Mouse (Mus musculus) heart, embryonic 15.5 days (tissue): Measurements from ENCODE around the gene Olfr1369-ps1. TPM values are rescaled to one million over a fixed set of nuclear protein-coding genes. Genes with fewer than 3 reads are reported as not detected.
A peak's percentile ranks its signal among the peaks of the same experiment; 100 is the strongest.

Source experiments
- ATAC-seq: fragments of 200-750 bp; cut with Nextera tagmentation; replicated peaks from 2 replicates; pipeline ENCODE4 v1.8.0; 2017; ENCODE audit warnings: low read depth, moderate TSS enrichment; ENCODE audit not compliant: insufficient number of reproducible peaks, insufficient read depth, low FRiP score
- H3K27ac ChIP-seq: fragments of 300-500 bp; sonication (generic); 2 replicates; pipeline ENCODE4 v1.5.1; 2015; ENCODE audit warnings: mild to moderate bottlenecking, inconsistent platforms
- H3K27me3 ChIP-seq: fragments of 300-500 bp; sonication (generic); 2 replicates; pipeline ENCODE4 v1.6.1; 2015; ENCODE audit warnings: inconsistent platforms
- H3K36me3 ChIP-seq: fragments of 300-500 bp; sonication (generic); 2 replicates; pipeline ENCODE4 v1.6.1; 2015; ENCODE audit warnings: mild to moderate bottlenecking, inconsistent platforms
- H3K4me1 ChIP-seq: fragments of 300-500 bp; sonication (generic); replicated peaks from 2 replicates; pipeline ENCODE4 v1.6.1; 2015; ENCODE audit warnings: inconsistent platforms
- H3K4me2 ChIP-seq: fragments of 300-500 bp; sonication (generic); 2 replicates; pipeline ENCODE4 v1.6.1; 2015; ENCODE audit warnings: inconsistent platforms, mild to moderate bottlenecking, moderate library complexity
- H3K4me3 ChIP-seq: fragments of 300-500 bp; sonication (generic); 2 replicates; pipeline ENCODE4 v1.5.1; 2015; ENCODE audit warnings: mild to moderate bottlenecking, inconsistent platforms
- H3K9ac ChIP-seq: fragments of 300-500 bp; sonication (generic); 2 replicates; pipeline ENCODE4 v1.6.1; 2015; ENCODE audit warnings: mild to moderate bottlenecking, inconsistent platforms
- H3K9me3 ChIP-seq: fragments of 300-500 bp; sonication (generic); replicated peaks from 2 replicates; pipeline ENCODE4 v1.6.1; 2016; ENCODE audit warnings: inconsistent platforms
- WGBS: fragments of 180-500 bp; shearing (Covaris S2); methylation state at CpG from one replicate; pipeline ENCODE4 v1.1.7; 2015; ENCODE audit warnings: mixed read lengths; 5-methylcytosine and 5-hydroxymethylcytosine counted together
- polyA plus RNA-seq: library from polyadenylated mRNA; unstranded; fragments of >200 nt; fragmentation: Nextera tagmentation; extraction: Ambion mirVana; gene quantifications from 2 replicates; pipeline ENCODE4 v1.2.1, GENCODE M21; 2015

Olfr1369-ps1 gene
- polyA plus RNA-seq, 1 experiment from 2014 or later, result not detected

DNA sequence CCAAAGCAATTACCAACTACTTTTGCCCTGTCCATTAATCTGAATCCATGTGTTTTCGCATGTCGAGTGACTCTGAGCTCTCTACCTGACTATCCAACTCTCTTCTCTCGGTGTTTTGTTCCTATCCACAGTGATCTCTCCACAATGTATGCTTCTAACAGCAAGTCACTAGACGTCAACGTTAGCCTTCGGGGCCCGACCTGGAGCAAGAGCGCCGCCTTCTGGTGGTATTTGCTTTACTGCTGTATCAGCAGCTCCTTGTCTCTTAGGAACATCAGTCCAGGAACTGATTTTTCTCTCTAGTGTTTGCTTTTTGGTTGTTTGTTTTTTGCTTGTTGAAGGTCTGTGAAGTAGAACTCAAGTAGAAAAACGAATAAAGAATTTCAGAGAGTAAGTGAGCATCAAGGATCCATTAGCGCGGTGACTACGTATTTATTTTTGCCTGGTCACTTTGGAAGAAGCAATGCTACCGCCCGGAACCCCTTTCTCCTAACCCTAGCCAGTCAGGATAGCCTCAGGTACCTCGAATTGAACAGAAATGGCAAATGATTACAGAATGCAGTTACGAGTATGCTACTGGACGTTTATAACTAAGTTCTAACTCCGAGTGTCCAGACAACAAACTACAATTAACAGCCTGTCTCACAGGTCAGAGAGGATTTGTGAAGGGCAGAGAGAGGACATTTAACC lies 47.6 kb downstream of the Olfr1369-ps1 start:
- 0 out of 2 replicates have a peak, but pooled peaks cover 7% of the 10 kb centered on the region for H3K4me1 ChIP-seq
- no peaks in the 10 kb centered on the region for H3K36me3 ChIP-seq
- peak overlapping the region; percentile 93 for H3K4me2 ChIP-seq
- ATAC-seq, result 0 out of 2 replicates have a peak, but pooled peaks have one; percentile 47
- WGBS, result under 1% methylated on average over 19 of the region's 19 CpGs
- peak overlapping the region; percentile 63 for H3K27ac ChIP-seq
- peak overlapping the region; percentile 82 for H3K4me3 ChIP-seq
- no peaks in the 10 kb centered on the region for H3K9me3 ChIP-seq
- peak overlapping the region; percentile 67 for H3K9ac ChIP-seq
- no peaks in the 10 kb centered on the region for H3K27me3 ChIP-seq

DNA sequence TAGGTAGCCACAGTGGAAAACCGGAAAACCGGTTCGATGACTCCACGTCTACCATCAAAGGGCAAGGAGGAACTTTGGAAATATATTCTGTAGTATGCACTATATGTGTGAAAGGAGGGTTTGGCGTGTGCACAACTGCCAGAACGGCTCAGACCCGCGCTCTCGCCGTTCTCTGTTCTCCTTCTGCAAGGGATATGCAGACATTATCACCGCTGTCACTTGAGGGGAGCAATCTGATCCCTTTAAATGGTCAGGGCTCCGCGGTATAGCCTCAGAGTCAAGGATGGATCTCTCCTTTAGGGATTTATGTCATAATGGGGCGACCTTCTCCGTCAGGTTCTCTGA lies 48.2 kb downstream of the Olfr1369-ps1 start:
- 0 out of 2 replicates have a peak, but pooled peaks cover 7% of the 10 kb centered on the region for H3K4me1 ChIP-seq
- peak overlapping the region; percentile 93 for H3K4me2 ChIP-seq
- ATAC-seq, result no peak
- no peaks in the 10 kb centered on the region for H3K27me3 ChIP-seq
- peak overlapping the region; percentile 82 for H3K4me3 ChIP-seq
- H3K27ac ChIP-seq, result peak overlapping the region; percentile 63
- WGBS, result under 1% methylated on average over 15 of the region's 15 CpGs
- no peaks in the 10 kb centered on the region for H3K36me3 ChIP-seq
- no peaks in the 10 kb centered on the region for H3K9me3 ChIP-seq
- peak overlapping the region; percentile 67 for H3K9ac ChIP-seq

DNA sequence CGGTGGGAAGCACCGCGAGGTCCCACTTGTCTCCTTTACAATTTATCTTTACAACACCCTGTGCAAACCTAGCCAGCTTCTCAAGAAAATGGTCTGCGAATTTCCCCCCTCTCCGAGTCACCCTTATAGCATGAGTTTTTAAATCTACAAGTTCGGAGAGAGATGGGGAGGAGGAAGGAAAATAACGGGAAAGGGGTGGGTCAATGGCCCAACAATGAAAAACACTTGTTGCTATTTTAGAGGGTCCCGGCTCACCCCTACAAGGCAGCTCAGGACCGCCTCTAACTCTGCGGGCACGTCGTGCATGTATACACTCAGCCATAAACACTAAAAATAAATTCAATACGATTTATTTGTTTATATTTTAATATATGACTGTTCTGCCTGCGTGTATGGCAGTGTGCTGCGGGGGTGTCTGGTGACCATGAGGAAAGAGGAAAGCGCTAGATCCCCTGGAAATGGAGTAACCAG lies 48.8 kb downstream of the Olfr1369-ps1 start:
- WGBS, result under 1% methylated on average over 16 of the region's 16 CpGs
- 0 out of 2 replicates have a peak, but pooled peaks have one; percentile 5 for ATAC-seq
- Histone ChIP-seq H3K4me3 (peak overlapping the region; percentile 82), H3K9me3 (no peaks in the 10 kb centered on the region), H3K9ac (peak overlapping the region; percentile 67), H3K36me3 (no peaks in the 10 kb centered on the region), H3K4me2 (peak overlapping the region; percentile 93), H3K4me1 (0 out of 2 replicates have a peak, but pooled peaks cover 7% of the 10 kb centered on the region), H3K27ac (peak overlapping the region; percentile 63; the same call in 1 of the 2 replicates), H3K27me3 (no peaks in the 10 kb centered on the region)

DNA sequence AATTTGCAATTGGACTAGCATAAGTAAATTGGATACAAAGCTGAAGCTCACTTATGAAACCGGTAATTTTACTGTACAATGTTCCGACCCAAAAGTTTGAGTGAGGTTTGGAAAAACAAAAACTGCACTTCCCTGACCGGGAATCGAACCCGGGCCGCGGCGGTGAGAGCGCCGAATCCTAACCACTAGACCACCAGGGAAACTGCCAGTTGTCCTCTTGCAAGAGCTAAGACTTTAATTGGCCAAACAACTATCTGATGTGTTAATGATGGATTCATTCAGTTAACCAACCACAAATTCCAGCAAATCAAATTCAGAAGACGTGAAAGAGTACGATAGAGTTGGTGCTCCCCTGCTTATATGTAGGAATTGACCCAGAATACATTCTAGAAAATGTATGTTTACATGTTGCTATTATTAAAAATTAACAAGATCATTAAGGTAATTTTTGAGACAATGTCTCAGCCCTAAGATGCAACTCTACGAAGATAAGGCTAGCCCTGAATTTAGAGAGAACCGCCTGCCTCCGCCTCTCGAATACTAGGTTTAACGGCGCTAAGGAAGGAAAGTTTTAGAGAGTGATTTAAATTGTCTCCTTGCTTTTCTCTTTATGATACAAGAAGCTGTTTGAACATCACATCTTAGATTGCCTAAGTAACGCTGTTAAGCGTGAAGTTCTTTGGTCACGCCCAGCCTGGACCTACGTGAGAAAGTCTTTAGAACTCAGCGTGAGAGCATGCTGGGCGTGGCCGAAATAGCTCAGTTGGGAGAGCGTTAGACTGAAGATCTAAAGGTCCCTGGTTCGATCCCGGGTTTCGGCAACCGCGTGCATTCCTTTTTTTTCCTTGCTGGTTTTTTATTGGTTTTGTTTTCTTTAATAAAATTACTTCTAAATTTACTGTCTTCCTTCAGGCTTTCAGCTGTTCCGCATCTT lies 49.6 kb downstream of the Olfr1369-ps1 start:
- H3K9me3 ChIP-seq, result no peaks in the 10 kb centered on the region
- H3K4me2 ChIP-seq, result peak overlapping the region; percentile 93
- no peaks in the 10 kb centered on the region for H3K27me3 ChIP-seq
- H3K4me1 ChIP-seq, result 0 out of 2 replicates have a peak, but pooled peaks cover 7% of the 10 kb centered on the region
- H3K36me3 ChIP-seq, result no peaks in the 10 kb centered on the region
- under 1% methylated on average over 32 of the region's 32 CpGs for WGBS
- peak overlapping the region; percentile 67 for H3K9ac ChIP-seq
- peak overlapping the region; percentile 63 for H3K27ac ChIP-seq
- H3K4me3 ChIP-seq, result peak overlapping the region; percentile 82
- peak; percentile 88 for ATAC-seq

DNA sequence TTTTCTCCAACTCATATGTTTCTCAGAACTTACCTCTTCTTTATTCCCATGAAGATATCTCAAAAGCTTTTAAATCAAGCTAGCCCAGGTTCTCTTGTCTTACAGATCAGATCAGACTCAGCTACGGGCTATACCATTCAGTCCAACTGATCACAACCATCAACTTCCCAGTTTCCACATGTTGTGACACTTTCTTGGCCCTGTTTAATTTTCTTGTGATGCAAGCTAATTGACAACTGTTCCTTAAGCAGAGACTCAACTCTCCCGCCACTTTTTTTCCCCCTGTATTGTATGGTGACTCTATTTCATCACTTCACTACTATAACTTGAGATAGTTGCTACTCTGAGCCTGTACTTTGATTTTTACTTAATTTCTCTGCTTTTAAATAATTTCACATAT lies 50.3 kb downstream of the Olfr1369-ps1 start:
- peak overlapping the region; percentile 93 for H3K4me2 ChIP-seq
- no peaks in the 10 kb centered on the region for H3K36me3 ChIP-seq
- H3K27me3 ChIP-seq, result no peaks in the 10 kb centered on the region
- H3K9ac ChIP-seq, result no peak overlapping the region
- ATAC-seq, result no peak
- peak overlapping the region; percentile 82 for H3K4me3 ChIP-seq
- H3K27ac ChIP-seq, result no peak overlapping the region
- no peaks in the 10 kb centered on the region for H3K9me3 ChIP-seq
- 43% methylated on average over 2 of the region's 2 CpGs for WGBS
- H3K4me1 ChIP-seq, result 0 out of 2 replicates have a peak, but pooled peaks cover 7% of the 10 kb centered on the region

DNA sequence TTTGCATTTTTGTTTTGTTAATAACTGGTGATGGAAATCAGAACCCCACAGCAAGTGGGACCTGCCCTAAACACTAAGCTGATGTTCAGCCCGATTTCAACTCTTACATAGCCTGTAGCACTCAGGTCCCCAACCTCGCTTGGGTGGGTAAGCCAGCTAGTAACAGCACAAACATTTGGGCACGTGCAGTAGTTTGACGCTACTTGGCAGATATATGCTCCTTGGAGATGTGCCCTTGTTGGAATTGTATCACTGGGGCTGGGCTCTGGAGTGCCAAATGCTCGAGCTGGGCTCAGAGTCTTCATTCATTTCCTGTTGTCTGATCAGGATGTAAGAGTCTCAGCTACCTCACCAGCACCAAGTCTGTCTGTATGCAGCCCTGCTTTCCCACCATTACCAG lies 51.3 kb downstream of the Olfr1369-ps1 start:
- Histone ChIP-seq H3K27me3 (no peaks in the 10 kb centered on the region), H3K4me1 (0 out of 2 replicates have a peak, but pooled peaks cover 7% of the 10 kb centered on the region), H3K27ac (no peak overlapping the region), H3K4me3 (no peak overlapping the region), H3K36me3 (no peaks in the 10 kb centered on the region), H3K9me3 (no peaks in the 10 kb centered on the region), H3K4me2 (no peak overlapping the region), H3K9ac (no peak overlapping the region)
- ATAC-seq, result no peak
- WGBS, result 57% methylated on average over 5 of the region's 5 CpGs

DNA sequence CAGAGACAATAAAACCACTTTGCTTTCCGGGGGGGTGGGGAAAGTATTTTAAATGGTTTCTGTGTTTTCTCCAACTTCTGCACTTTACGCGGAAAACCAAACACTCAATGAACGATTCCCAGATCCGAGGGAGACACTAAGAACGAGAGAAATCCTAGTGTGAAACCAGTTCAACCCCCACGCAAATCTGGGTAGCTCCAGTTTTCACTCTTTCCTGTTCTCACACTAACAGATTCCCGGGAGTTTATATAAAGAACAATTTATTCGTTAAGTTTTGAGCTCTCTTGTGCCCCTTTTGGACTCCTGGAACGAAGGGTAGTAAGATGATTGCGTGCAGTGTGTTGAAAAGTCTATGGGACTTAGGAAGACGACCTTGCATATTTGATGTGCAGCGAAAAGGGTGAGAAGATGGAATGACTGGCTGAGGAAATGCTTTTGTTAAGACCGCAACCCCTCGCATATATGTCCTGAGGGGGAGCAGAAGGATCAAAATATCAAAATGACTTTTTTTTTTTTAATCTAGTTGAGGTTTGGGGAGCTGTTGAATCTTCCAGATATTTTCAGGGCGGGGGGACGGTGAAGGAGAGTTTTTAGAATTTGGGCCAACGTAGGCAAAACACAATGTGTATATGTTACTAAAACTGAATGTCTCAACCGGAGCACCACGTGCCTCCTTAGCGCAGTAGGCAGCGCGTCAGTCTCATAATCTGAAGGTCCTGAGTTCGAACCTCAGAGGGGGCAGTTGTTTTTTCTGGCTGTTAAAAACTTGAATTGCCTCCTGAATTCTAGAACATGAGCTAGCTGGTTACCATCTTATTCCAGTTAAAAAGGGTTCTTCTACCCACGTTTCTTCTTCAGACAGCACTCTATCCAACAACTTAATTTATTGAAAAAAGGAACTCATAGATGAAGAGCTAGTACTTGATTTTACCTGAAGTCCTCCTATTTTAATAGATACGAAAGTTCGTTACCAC lies 55.9 kb downstream of the Olfr1369-ps1 start:
- H3K27ac ChIP-seq, result 0 out of 2 replicates have a peak overlapping the region, but pooled peaks have one; percentile 12
- peak overlapping the region; percentile 16 for H3K9ac ChIP-seq
- ATAC-seq, result 0 out of 2 replicates have a peak, but pooled peaks have one; percentile 44
- no peaks in the 10 kb centered on the region for H3K36me3 ChIP-seq
- H3K4me2 ChIP-seq, result peak overlapping the region; percentile 75
- H3K4me3 ChIP-seq, result peak overlapping the region; percentile 57
- H3K9me3 ChIP-seq, result no peaks in the 10 kb centered on the region
- no peaks in the 10 kb centered on the region for H3K27me3 ChIP-seq
- 1% methylated on average over 27 of the region's 27 CpGs for WGBS
- H3K4me1 ChIP-seq, result peaks cover 13% of the 10 kb centered on the region

DNA sequence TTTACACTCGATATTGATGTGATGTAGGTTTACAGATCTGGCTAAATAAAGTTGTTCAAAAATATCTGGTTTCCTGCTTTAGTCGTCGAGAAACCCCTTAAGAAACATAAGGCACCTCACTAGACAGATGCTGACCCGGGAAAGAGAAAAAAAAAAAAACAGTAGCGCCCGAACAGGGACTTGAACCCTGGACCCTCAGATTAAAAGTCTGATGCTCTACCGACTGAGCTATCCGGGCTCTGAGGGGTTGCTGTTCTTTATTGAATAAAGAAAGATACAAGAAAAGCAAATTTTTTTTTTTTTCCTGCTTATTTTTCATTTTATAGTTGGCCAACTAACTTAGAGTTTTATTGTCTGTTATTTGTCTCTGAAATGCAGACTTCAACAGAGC lies 56.6 kb downstream of the Olfr1369-ps1 start:
- Histone ChIP-seq H3K4me2 (peak overlapping the region; percentile 75), H3K4me1 (peaks cover 17% of the 10 kb centered on the region), H3K27ac (peak overlapping the region; percentile 22; the same call in 1 of the 2 replicates), H3K27me3 (no peaks in the 10 kb centered on the region), H3K4me3 (peak overlapping the region; percentile 57), H3K9ac (peak overlapping the region; percentile 45; the same call in 1 of the 2 replicates), H3K36me3 (no peaks in the 10 kb centered on the region), H3K9me3 (no peaks in the 10 kb centered on the region)
- no peak for ATAC-seq
- 1% methylated on average over 8 of the region's 8 CpGs for WGBS

DNA sequence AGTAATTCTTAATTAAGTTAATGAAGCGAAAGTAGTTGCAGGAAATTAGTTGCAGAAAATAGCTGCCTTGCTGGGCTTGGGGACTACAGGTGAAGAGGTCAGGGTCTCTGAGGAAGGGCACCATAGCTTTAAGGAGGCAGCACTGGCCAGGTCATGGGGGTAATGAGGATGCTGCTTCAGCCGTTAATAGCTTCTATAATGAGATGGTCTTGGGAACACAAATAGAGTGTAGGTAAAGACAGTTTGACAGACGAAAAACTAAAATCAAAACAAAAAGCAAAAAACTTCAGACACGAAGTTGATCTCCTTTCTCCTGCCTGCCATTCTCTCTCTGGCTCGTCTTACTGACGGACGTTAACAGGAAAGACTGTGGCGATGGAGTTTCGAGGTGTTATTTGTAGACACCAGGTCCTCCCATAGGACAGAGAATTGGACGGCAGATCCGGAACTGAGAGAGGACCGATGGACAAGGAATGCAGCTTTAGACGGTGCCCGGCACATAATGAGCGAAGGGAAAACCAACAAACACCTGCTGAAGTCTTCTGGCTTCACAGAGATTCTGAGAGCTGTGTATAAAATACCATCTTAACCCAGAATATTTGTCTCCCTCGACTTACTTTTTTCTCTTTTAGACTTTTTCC lies 57.2 kb downstream of the Olfr1369-ps1 start:
- ATAC-seq, result no peak
- peak overlapping the region; percentile 45 for H3K9ac ChIP-seq
- H3K27me3 ChIP-seq, result no peaks in the 10 kb centered on the region
- peak overlapping the region; percentile 57 for H3K4me3 ChIP-seq
- peaks cover 17% of the 10 kb centered on the region for H3K4me1 ChIP-seq
- H3K36me3 ChIP-seq, result no peaks in the 10 kb centered on the region
- peak overlapping the region; percentile 22 for H3K27ac ChIP-seq
- peak overlapping the region; percentile 75 for H3K4me2 ChIP-seq
- no peaks in the 10 kb centered on the region for H3K9me3 ChIP-seq
- WGBS, result under 1% methylated on average over 16 of the region's 16 CpGs
